Mouse (Mus musculus): ENCODE results near the gene Ephb1. TPM values are rescaled to one million over a fixed set of nuclear protein-coding genes. Genes with fewer than 3 reads are reported as not detected.

Gene Ephb1
- polyA plus RNA-seq, 1 experiment from 2014 or later: 1.0 TPM

GRCm38 (mm10) chr9:101972314-101972713 is 382.2 kb downstream of the Ephb1 start:
- H3K4me1 ChIP-seq (replicated peaks; ENCODE audit: control insufficient read depth, insufficient read depth): no peaks in the 10 kb centered on the region
- ATAC-seq (ENCODE audit: low FRiP score, low TSS enrichment): no peak

GRCm38 (mm10) chr9:101971806-101972205 is 382.7 kb downstream of the Ephb1 start:
- Histone ChIP-seq H3K9ac (ENCODE audit: low read length) (no peak overlapping the region), H3K4me2 (replicated peaks; ENCODE audit: low read depth) (no peak overlapping the region), H3K4me1 (replicated peaks; ENCODE audit: control insufficient read depth, insufficient read depth) (no peaks in the 10 kb centered on the region), H3K27ac (replicated peaks) (no peak overlapping the region), H3K27me3 (ENCODE audit: control insufficient read depth, insufficient read depth, low read length) (no peaks in the 10 kb centered on the region), H3K4me3 (ENCODE audit: low read depth, low read length) (no peak overlapping the region), H3K36me3 (ENCODE audit: control insufficient read depth, insufficient read depth, low read length) (no peaks in the 10 kb centered on the region), H3K9me3 (ENCODE audit: control insufficient read depth, low read length) (no peaks in the 10 kb centered on the region)
- TF ChIP-seq EP300 (optimal IDR thresholded peaks at IDR 0.05) (no peak), CTCF (IDR thresholded peaks at IDR 0.05; ENCODE audit: low read depth) (peak; percentile 9; the same call in 1 of the 2 replicates)
- DNase-seq (ENCODE audit: low spot score) (no peak), ATAC-seq (ENCODE audit: low FRiP score, low TSS enrichment) (no peak)
- WGBS: 16% methylated on average over 6 of the region's 6 CpGs

More at GRCm38 (mm10) chr9:101972314-101972713, 382.2 kb downstream of the Ephb1 start:
- no peak overlapping the region for H3K9ac ChIP-seq (ENCODE audit: low read length)
- H3K9me3 ChIP-seq (ENCODE audit: control insufficient read depth, low read length): no peaks in the 10 kb centered on the region
- H3K4me3 ChIP-seq (ENCODE audit: low read depth, low read length): no peak overlapping the region
- DNase-seq (ENCODE audit: low spot score): no peak
- H3K36me3 ChIP-seq (ENCODE audit: control insufficient read depth, insufficient read depth, low read length): no peaks in the 10 kb centered on the region
- H3K27ac ChIP-seq (replicated peaks): no peak overlapping the region
- H3K4me2 ChIP-seq (replicated peaks; ENCODE audit: low read depth): no peak overlapping the region
- TF ChIP-seq EP300 (optimal IDR thresholded peaks at IDR 0.05) (no peak), CTCF (IDR thresholded peaks at IDR 0.05; ENCODE audit: low read depth) (no peak)
- WGBS: 62% methylated on average over 8 of the region's 8 CpGs
- no peaks in the 10 kb centered on the region for H3K27me3 ChIP-seq (ENCODE audit: control insufficient read depth, insufficient read depth, low read length)

GRCm38 (mm10) chr9:101956228-101956627 is 398.3 kb downstream of the Ephb1 start:
- no peak for DNase-seq (ENCODE audit: low spot score)

GRCm38 (mm10) chr9:101954529-101954928 is 400.0 kb downstream of the Ephb1 start:
- Histone ChIP-seq H3K4me2 (replicated peaks; ENCODE audit: low read depth) (no peak overlapping the region), H3K9ac (ENCODE audit: low read length) (no peak overlapping the region), H3K36me3 (ENCODE audit: control insufficient read depth, insufficient read depth, low read length) (no peaks in the 10 kb centered on the region), H3K27me3 (ENCODE audit: control insufficient read depth, insufficient read depth, low read length) (no peaks in the 10 kb centered on the region), H3K27ac (replicated peaks) (no peak overlapping the region), H3K4me1 (replicated peaks; ENCODE audit: control insufficient read depth, insufficient read depth) (no peaks in the 10 kb centered on the region), H3K9me3 (ENCODE audit: control insufficient read depth, low read length) (no peaks in the 10 kb centered on the region), H3K4me3 (ENCODE audit: low read depth, low read length) (no peak overlapping the region)
- ATAC-seq (ENCODE audit: low FRiP score, low TSS enrichment): no peak
- no peak for TF ChIP-seq CTCF (IDR thresholded peaks at IDR 0.05; ENCODE audit: low read depth)
- no peak for TF ChIP-seq EP300 (optimal IDR thresholded peaks at IDR 0.05)
- DNase-seq (ENCODE audit: low spot score): no peak
- 85% methylated on average over 4 of the region's 4 CpGs for WGBS

More at GRCm38 (mm10) chr9:101956228-101956627, 398.3 kb downstream of the Ephb1 start:
- Histone ChIP-seq H3K27me3 (ENCODE audit: control insufficient read depth, insufficient read depth, low read length) (no peaks in the 10 kb centered on the region), H3K4me1 (replicated peaks; ENCODE audit: control insufficient read depth, insufficient read depth) (no peaks in the 10 kb centered on the region), H3K4me2 (replicated peaks; ENCODE audit: low read depth) (no peak overlapping the region), H3K9ac (ENCODE audit: low read length) (no peak overlapping the region), H3K4me3 (ENCODE audit: low read depth, low read length) (no peak overlapping the region), H3K36me3 (ENCODE audit: control insufficient read depth, insufficient read depth, low read length) (no peaks in the 10 kb centered on the region), H3K27ac (replicated peaks) (no peak overlapping the region), H3K9me3 (ENCODE audit: control insufficient read depth, low read length) (no peaks in the 10 kb centered on the region)
- TF ChIP-seq EP300 (optimal IDR thresholded peaks at IDR 0.05) (no peak), CTCF (IDR thresholded peaks at IDR 0.05; ENCODE audit: low read depth) (no peak)
- WGBS: 33% methylated on average over 4 of the region's 4 CpGs
- ATAC-seq (ENCODE audit: low FRiP score, low TSS enrichment): no peak

- TF ChIP-seq CTCF (IDR thresholded peaks at IDR 0.05; ENCODE audit: low read depth) (no peak), EP300 (optimal IDR thresholded peaks at IDR 0.05) (no peak)
Observed at GRCm38 (mm10) chr9:101950101-101950500, 404.4 kb downstream of the Ephb1 start.

GRCm38 (mm10) chr9:101945814-101946213 is 408.7 kb downstream of the Ephb1 start:
- no peaks in the 10 kb centered on the region for H3K4me1 ChIP-seq (replicated peaks; ENCODE audit: control insufficient read depth, insufficient read depth)
- H3K36me3 ChIP-seq (ENCODE audit: control insufficient read depth, insufficient read depth, low read length): no peaks in the 10 kb centered on the region
- no peak for DNase-seq (ENCODE audit: low spot score)
- no peak overlapping the region for H3K9ac ChIP-seq (ENCODE audit: low read length)
- H3K4me2 ChIP-seq (replicated peaks; ENCODE audit: low read depth): no peak overlapping the region
- 77% methylated on average over 4 of the region's 4 CpGs for WGBS
- no peaks in the 10 kb centered on the region for H3K9me3 ChIP-seq (ENCODE audit: control insufficient read depth, low read length)
- TF ChIP-seq EP300 (optimal IDR thresholded peaks at IDR 0.05): no peak
- no peak for TF ChIP-seq CTCF (IDR thresholded peaks at IDR 0.05; ENCODE audit: low read depth)
- H3K27ac ChIP-seq (replicated peaks): no peak overlapping the region
- no peak overlapping the region for H3K4me3 ChIP-seq (ENCODE audit: low read depth, low read length)
- no peaks in the 10 kb centered on the region for H3K27me3 ChIP-seq (ENCODE audit: control insufficient read depth, insufficient read depth, low read length)
- ATAC-seq (ENCODE audit: low FRiP score, low TSS enrichment): no peak

More at GRCm38 (mm10) chr9:101950101-101950500, 404.4 kb downstream of the Ephb1 start:
- Histone ChIP-seq H3K9me3 (ENCODE audit: control insufficient read depth, low read length) (no peaks in the 10 kb centered on the region), H3K27me3 (ENCODE audit: control insufficient read depth, insufficient read depth, low read length) (no peaks in the 10 kb centered on the region), H3K36me3 (ENCODE audit: control insufficient read depth, insufficient read depth, low read length) (no peaks in the 10 kb centered on the region), H3K4me2 (replicated peaks; ENCODE audit: low read depth) (no peak overlapping the region), H3K4me1 (replicated peaks; ENCODE audit: control insufficient read depth, insufficient read depth) (no peaks in the 10 kb centered on the region), H3K27ac (replicated peaks) (no peak overlapping the region), H3K4me3 (ENCODE audit: low read depth, low read length) (no peak overlapping the region), H3K9ac (ENCODE audit: low read length) (no peak overlapping the region)
- 28% methylated on average over 3 of the region's 3 CpGs for WGBS
- DNase-seq (ENCODE audit: low spot score) (no peak), ATAC-seq (ENCODE audit: low FRiP score, low TSS enrichment) (no peak)
